In the genomic region with DNA sequence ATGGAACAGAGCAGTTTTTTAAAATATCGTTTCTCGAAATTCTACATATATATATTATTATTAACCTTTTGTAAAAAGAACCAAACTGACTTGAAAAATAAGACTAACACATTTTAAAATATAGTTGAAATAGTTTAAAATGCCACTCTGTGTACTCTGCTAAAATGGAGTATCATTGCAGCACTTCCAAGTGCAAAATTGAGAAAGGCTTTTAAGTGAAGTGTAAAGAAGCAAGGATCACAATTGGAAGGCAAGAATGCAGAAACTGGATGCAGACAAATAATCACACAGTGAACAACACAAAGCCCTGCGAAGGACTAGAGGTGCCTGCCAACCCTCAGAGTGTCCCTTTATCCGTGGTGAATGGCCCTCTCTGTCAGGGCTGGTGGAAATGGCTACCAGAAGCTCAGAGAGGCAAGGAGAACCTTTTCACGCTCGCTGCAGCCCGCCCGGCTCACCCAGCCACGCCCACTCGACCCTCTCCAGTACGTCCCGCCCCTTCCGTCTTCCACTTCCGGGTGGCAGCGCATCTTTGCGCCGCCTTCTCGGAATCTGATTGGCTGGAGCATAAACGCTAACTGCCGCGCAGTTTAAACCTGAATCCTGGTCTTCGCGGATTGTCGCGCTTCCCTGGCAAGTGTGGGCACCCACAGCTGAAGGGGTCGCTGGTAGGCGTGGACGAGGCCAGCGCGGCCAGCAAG, we compare ENCODE assay signal across 8 mouse cellular contexts. TPM values are rescaled to one million over a fixed set of nuclear protein-coding genes. Genes with fewer than 3 reads are reported as not detected.
DNase-seq lines count a peak whose midpoint lies in the region; ATAC-seq lines count a peak whose summit lies in the region.

A gene (plus strand): TSS at position 540 of the 701 bp plus-strand sequence.

- no peaks in the 10 kb centered on the region for H3K9me3 ChIP-seq in intestine, embryonic 14.5 days (ENCODE audit: control insufficient read depth, low read length)

- H3K9ac ChIP-seq in intestine, embryonic 14.5 days (ENCODE audit: low read length): peak within 1 kb of the TSS; percentile 69

- H3K27ac ChIP-seq in intestine, embryonic 14.5 days (ENCODE audit: low read depth): peak within 1 kb of the TSS; percentile 64

- no peaks in the 10 kb centered on the region for H3K27me3 ChIP-seq in intestine, embryonic 14.5 days (replicated peaks; ENCODE audit: control insufficient read depth, insufficient read depth, low read length)

- H3K4me2 ChIP-seq in intestine, embryonic 14.5 days (ENCODE audit: low read length): peak within 1 kb of the TSS; percentile 76

- DNase-seq in adrenal gland, adult 18-20 months (ENCODE audit: low spot score in 2 of 2): peak; percentile 81 to 86
- peak; percentile 99 for DNase-seq in embryo, embryonic 11 days
- DNase-seq in gastrocnemius, postnatal 25 days: peak; percentile 87
- DNase-seq in intestine, embryonic 14.5 days (ENCODE audit: low spot score): peak; percentile 96
- peak; percentile 90 to 93 for DNase-seq in left cerebral cortex, postnatal 14 days (ENCODE audit: low spot score in 2 of 2)
- peak; percentile 97 for DNase-seq in mesoderm, embryonic 11.5 days (ENCODE audit: low read depth, low spot score)
- DNase-seq in right cerebral cortex, postnatal 36 days (ENCODE audit: low spot score in 2 of 2): peak; percentile 77 to 84
- peak; percentile 94 for DNase-seq in yolk sac, embryonic 10.5 days (ENCODE audit: low spot score)

- peaks cover 12% of the 10 kb centered on the region for H3K36me3 ChIP-seq in intestine, embryonic 14.5 days (ENCODE audit: control insufficient read depth, insufficient read depth, low read length)

- intact Hi-C loops in left cerebral cortex, postnatal 14 days (cut with DNase I): no loop called here

- H3K4me3 ChIP-seq in intestine, embryonic 14.5 days (ENCODE audit: low read depth, low read length): peak within 1 kb of the TSS; percentile 79

- WGBS in intestine, embryonic 14.5 days: 8% methylated on average over 28 of the region's 30 CpGs

- peaks cover 11% of the 10 kb centered on the region for H3K4me1 ChIP-seq in intestine, embryonic 14.5 days (replicated peaks; ENCODE audit: control insufficient read depth, insufficient read depth, low read length)

- peak; percentile 96 for ATAC-seq in intestine, embryonic 14.5 days (replicated peaks; ENCODE audit: low FRiP score, low TSS enrichment, low read depth)

RNA-seq across cellular contexts. Expression of the gene that starts here (rescaled TPM):
- total RNA-seq in adrenal gland, adult 18-20 months (2021): under 1 TPM; 0.30 to 0.67 TPM
- total RNA-seq in gastrocnemius, postnatal 25 days (2021): under 1 TPM; 0.38 to 0.43 TPM
- 16.5 and 18.1 TPM in 2 replicates for polyA plus RNA-seq in intestine, embryonic 14.5 days (2014; fragmentation: Nextera tagmentation; extraction: Ambion mirVana)
- under 1 TPM; 0.46 to 0.78 TPM for total RNA-seq in left cerebral cortex, postnatal 14 days (2021)

Comparison
In these comparisons a context has a peak if more than half of its experiments do, and no peak if none do; other contexts are left out.
1. Peak in every context shown above with its lines: DNase-seq, ATAC-seq, H3K4me3 ChIP-seq and H3K27ac ChIP-seq.
2. Peak in DNase-seq in adrenal gland, adult 18-20 months; RNA of the gene not detected or under 1 TPM.
3. Peak in DNase-seq in gastrocnemius, postnatal 25 days; RNA of the gene not detected or under 1 TPM.
4. Peak in DNase-seq in left cerebral cortex, postnatal 14 days; RNA of the gene not detected or under 1 TPM.